ENCODE assay signal across 8 mouse cellular contexts in the genomic region with DNA sequence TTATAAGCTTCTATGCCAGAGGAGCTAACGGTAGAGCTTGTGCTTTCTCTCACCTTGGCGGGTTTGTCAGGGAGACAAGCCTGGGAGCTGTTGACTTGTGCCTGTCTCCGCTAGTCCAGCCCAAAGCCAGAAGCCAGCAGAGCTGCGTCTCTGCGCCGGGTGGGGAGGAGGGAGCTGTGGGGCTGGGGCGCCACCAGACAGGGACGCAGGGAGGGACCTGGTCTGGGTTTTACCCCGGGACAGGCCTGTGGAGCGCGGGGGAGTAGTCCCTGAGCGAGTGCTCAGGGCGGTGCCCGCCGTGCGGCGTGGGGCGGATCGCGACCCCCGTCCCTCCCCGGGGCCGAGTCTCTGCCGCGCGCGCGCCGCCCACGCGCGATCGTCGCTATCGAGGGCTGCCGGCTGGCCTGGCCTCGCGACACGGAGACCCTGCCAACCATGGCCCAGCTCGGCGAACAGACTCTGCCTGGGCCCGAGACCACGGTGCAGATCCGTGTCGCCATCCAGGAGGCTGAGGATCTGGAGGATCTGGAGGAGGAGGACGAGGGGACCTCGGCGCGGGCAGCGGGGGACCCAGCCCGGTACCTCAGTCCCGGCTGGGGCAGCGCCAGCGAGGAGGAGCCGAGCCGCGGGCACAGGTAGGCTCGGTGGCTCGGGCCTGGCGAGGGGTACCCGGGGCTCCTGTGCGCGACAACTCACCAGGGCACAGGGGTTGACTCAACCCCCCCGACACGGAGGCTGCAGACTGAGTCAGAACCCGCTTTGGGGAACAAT. TPM values are rescaled to one million over a fixed set of nuclear protein-coding genes. Genes with fewer than 3 reads are reported as not detected.
A peak's percentile ranks its signal among the peaks of the same experiment; 100 is the strongest.
DNase-seq lines count a peak whose midpoint lies in the region; ATAC-seq lines count a peak whose summit lies in the region.

A gene (plus strand): TSS at position 219 of the 771 bp plus-strand sequence.

- H3K36me3 ChIP-seq in embryonic facial prominence, embryonic 14.5 days (ENCODE audit: control insufficient read depth, insufficient read depth, low read length): no peaks in the 10 kb centered on the region
- no peaks in the 10 kb centered on the region for H3K36me3 ChIP-seq in heart, embryonic 11.5 days (ENCODE audit: control insufficient read depth, insufficient read depth, low read length)
- H3K36me3 ChIP-seq in liver, embryonic 16.5 days (ENCODE audit: control insufficient read depth, insufficient read depth): no peaks in the 10 kb centered on the region

- H3K4me2 ChIP-seq in embryonic facial prominence, embryonic 14.5 days (ENCODE audit: low read depth, low read length): peak within 1 kb of the TSS; percentile 82
- peak within 1 kb of the TSS; percentile 80 for H3K4me2 ChIP-seq in heart, embryonic 11.5 days
- H3K4me2 ChIP-seq in liver, embryonic 16.5 days (ENCODE audit: low read depth, low read length): peak within 1 kb of the TSS; percentile 58

- no peak within 1 kb of the TSS for H3K27ac ChIP-seq in embryonic facial prominence, embryonic 14.5 days (replicated peaks; ENCODE audit: low read depth, low read length)
- H3K27ac ChIP-seq in heart, embryonic 11.5 days (ENCODE audit: low read depth, low read length): no peak within 1 kb of the TSS
- no peak within 1 kb of the TSS for H3K27ac ChIP-seq in liver, embryonic 16.5 days (ENCODE audit: low read length)

- peak; percentile 11 for DNase-seq in CD4-positive helper T cell, adult 2 months (ENCODE audit: low read depth, low spot score)
- DNase-seq in adrenal gland, postnatal 14 days: peak; percentile 70
- peak; percentile 38 for DNase-seq in embryonic facial prominence, embryonic 14.5 days (ENCODE audit: low spot score)
- DNase-seq in kidney, postnatal 25 days: peak; percentile 21 to 45
- peak; percentile 48 for DNase-seq in ovary, postnatal 36 days (ENCODE audit: low spot score)
- DNase-seq in spleen, adult 18-20 months: no peak

- H3K4me3 ChIP-seq in embryonic facial prominence, embryonic 14.5 days (ENCODE audit: low read depth, low read length): peak within 1 kb of the TSS; percentile 73
- H3K4me3 ChIP-seq in heart, embryonic 11.5 days (ENCODE audit: low read depth, low read length): peak within 1 kb of the TSS; percentile 49
- H3K4me3 ChIP-seq in liver, embryonic 16.5 days (ENCODE audit: low read depth, low read length): peak within 1 kb of the TSS; percentile 52

- peak; percentile 63 for ATAC-seq in embryonic facial prominence, embryonic 14.5 days (ENCODE audit: low read depth)
- ATAC-seq in heart, embryonic 11.5 days (replicated peaks; ENCODE audit: insufficient number of reproducible peaks, low FRiP score, low TSS enrichment): peak; percentile 57; the same call in 1 of the 2 replicates
- no peak for ATAC-seq in liver, embryonic 16.5 days (ENCODE audit: low read depth)

- H3K27me3 ChIP-seq in embryonic facial prominence, embryonic 14.5 days (replicated peaks; ENCODE audit: control insufficient read depth, insufficient read depth, low read length): no peaks in the 10 kb centered on the region
- peaks cover 13% of the 10 kb centered on the region for H3K27me3 ChIP-seq in heart, embryonic 11.5 days (ENCODE audit: control insufficient read depth, insufficient read depth, low read length)
- peaks cover 14% of the 10 kb centered on the region for H3K27me3 ChIP-seq in liver, embryonic 16.5 days (ENCODE audit: control insufficient read depth, insufficient read depth, low read depth, low read length)

- WGBS in embryonic facial prominence, embryonic 14.5 days: under 1% methylated on average over 29 of the region's 66 CpGs
- 1% methylated on average over 60 of the region's 66 CpGs for WGBS in heart, embryonic 11.5 days (ENCODE audit: insufficient replicate concordance)
- WGBS in liver, embryonic 16.5 days (ENCODE audit: insufficient replicate concordance): 3% methylated on average over 66 of the region's 66 CpGs

- no peaks in the 10 kb centered on the region for H3K9me3 ChIP-seq in embryonic facial prominence, embryonic 14.5 days (ENCODE audit: control insufficient read depth, low read length)
- H3K9me3 ChIP-seq in heart, embryonic 11.5 days (replicated peaks; ENCODE audit: control insufficient read depth, low read length): no peaks in the 10 kb centered on the region
- H3K9me3 ChIP-seq in liver, embryonic 16.5 days (replicated peaks; ENCODE audit: control insufficient read depth, low read length): no peaks in the 10 kb centered on the region

- peak within 1 kb of the TSS; percentile 73 for H3K9ac ChIP-seq in embryonic facial prominence, embryonic 14.5 days (ENCODE audit: low read depth, low read length)
- peak within 1 kb of the TSS; percentile 65 for H3K9ac ChIP-seq in heart, embryonic 11.5 days (ENCODE audit: low read depth, low read length)
- H3K9ac ChIP-seq in liver, embryonic 16.5 days (ENCODE audit: low read depth, low read length): no peak within 1 kb of the TSS; the same call in 1 of the 2 replicates

- H3K4me1 ChIP-seq in embryonic facial prominence, embryonic 14.5 days (ENCODE audit: control insufficient read depth, insufficient read depth, low read length): no peaks in the 10 kb centered on the region; the same call in 1 of the 2 replicates
- no peaks in the 10 kb centered on the region for H3K4me1 ChIP-seq in heart, embryonic 11.5 days (ENCODE audit: control insufficient read depth, insufficient read depth, low read length)
- no peaks in the 10 kb centered on the region; the same call in none of the 2 replicates for H3K4me1 ChIP-seq in liver, embryonic 16.5 days (ENCODE audit: control insufficient read depth, low read depth, low read length)

RNA-seq across cellular contexts. Expression of the gene that starts here (rescaled TPM):
- total RNA-seq in adrenal gland, postnatal 14 days (2021): 2.3 and 2.7 TPM in 2 replicates
- 3.3 and 4.7 TPM in 2 replicates for polyA plus RNA-seq in embryonic facial prominence, embryonic 14.5 days (2014; fragmentation: Nextera tagmentation; extraction: Ambion mirVana)
- 0.40 and 0.92 TPM in 2 replicates for polyA plus RNA-seq in heart, embryonic 11.5 days (2014; fragmentation: Nextera tagmentation; extraction: Ambion mirVana)
- polyA plus RNA-seq in liver, embryonic 16.5 days (2015; fragmentation: Nextera tagmentation; extraction: Ambion mirVana): 0.05 and 0.06 TPM in 2 replicates

Comparison
In these comparisons a context has a peak if more than half of its experiments do, and no peak if none do; other contexts are left out.
1. Peak in ATAC-seq, H3K4me3 ChIP-seq, H3K9ac ChIP-seq and H3K4me2 ChIP-seq in heart, embryonic 11.5 days; RNA of the gene not detected or under 1 TPM.
2. DNase-seq: peak in CD4-positive helper T cell, adult 2 months (single experiment), adrenal gland, postnatal 14 days (single experiment), embryonic facial prominence, embryonic 14.5 days (single experiment), kidney, postnatal 25 days (2 of 2) and ovary, postnatal 36 days (single experiment); none in spleen, adult 18-20 months (0 of 2).
3. Peak in every context shown above with its lines, with median percentiles within 50 percentile points of each other: H3K4me2 ChIP-seq and H3K4me3 ChIP-seq.